Mouse (Mus musculus) intestine, embryonic 14.5 days (tissue): ENCODE results near the gene B4galt5. TPM values are rescaled to one million over a fixed set of nuclear protein-coding genes. Genes with fewer than 3 reads are reported as not detected.
A peak's percentile ranks its signal among the peaks of the same experiment; 100 is the strongest.

Source experiments
- ATAC-seq: fragments of 200-750 bp; cut with Nextera tagmentation; replicated peaks from 2 replicates; pipeline ENCODE4 v1.8.0; 2017; ENCODE audit warnings: low read depth, moderate number of reproducible peaks, moderate TSS enrichment, moderate library complexity; ENCODE audit not compliant: low FRiP score, low TSS enrichment
- DNase-seq: peaks from one replicate; pipeline ENCODE4 v3.0.0-alpha.2; 2018; ENCODE audit warnings: low spot score
- H3K27ac ChIP-seq: fragments of 300-500 bp; sonication (generic); 2 replicates; pipeline ENCODE4 v1.5.1; 2014; ENCODE audit warnings: low read depth, mild to moderate bottlenecking, control low read depth
- H3K27me3 ChIP-seq: fragments of 300-500 bp; sonication (generic); replicated peaks from 2 replicates; pipeline ENCODE4 v1.6.1; 2014; ENCODE audit warnings: low read length, control low read depth; ENCODE audit not compliant: control insufficient read depth, insufficient read depth
- H3K36me3 ChIP-seq: fragments of 300-500 bp; sonication (generic); 2 replicates; pipeline ENCODE4 v1.6.1; 2014; ENCODE audit warnings: low read length, control low read depth; ENCODE audit not compliant: control insufficient read depth, insufficient read depth
- H3K4me1 ChIP-seq: fragments of 300-500 bp; sonication (generic); replicated peaks from 2 replicates; pipeline ENCODE4 v1.6.1; 2014; ENCODE audit warnings: low read length, control low read depth, mixed read lengths; ENCODE audit not compliant: control insufficient read depth, insufficient read depth
- H3K4me2 ChIP-seq: fragments of 300-500 bp; sonication (generic); 2 replicates; pipeline ENCODE4 v1.6.1; 2014; ENCODE audit warnings: low read length
- H3K4me3 ChIP-seq: fragments of 300-500 bp; sonication (generic); 2 replicates; pipeline ENCODE4 v1.5.1; 2014; ENCODE audit warnings: low read depth, low read length, control low read depth, mixed read lengths
- H3K9ac ChIP-seq: fragments of 300-500 bp; sonication (generic); 2 replicates; pipeline ENCODE4 v1.6.1; 2014; ENCODE audit warnings: mild to moderate bottlenecking, low read length
- H3K9me3 ChIP-seq: fragments of 300-500 bp; sonication (generic); 2 replicates; pipeline ENCODE4 v1.6.1; 2016; ENCODE audit warnings: low read length, control low read depth; ENCODE audit not compliant: control insufficient read depth
- WGBS: fragments of 180-500 bp; shearing (Covaris S2); extraction: QIAGEN DNeasy Blood & Tissue Kit; methylation state at CpG from one replicate; pipeline ENCODE4 v1.1.7; 2014; 5-methylcytosine and 5-hydroxymethylcytosine counted together
- polyA plus RNA-seq: library from polyadenylated mRNA; unstranded; fragments of >200 nt; fragmentation: Nextera tagmentation; extraction: Ambion mirVana; gene quantifications from 2 replicates; pipeline ENCODE4 v1.2.1, GENCODE M21; 2014

Gene B4galt5
- polyA plus RNA-seq, 1 experiment from 2014 or later = 10.6 TPM

- Histone ChIP-seq H3K9me3 (no peaks in the 10 kb centered on the region), H3K36me3 (no peaks in the 10 kb centered on the region), H3K4me1 (peaks cover 28% of the 10 kb centered on the region), H3K4me3 (no peak overlapping the region), H3K4me2 (no peak overlapping the region), H3K27ac (no peak overlapping the region), H3K27me3 (no peaks in the 10 kb centered on the region), H3K9ac (no peak overlapping the region)
- DNase-seq (no peak), ATAC-seq (no peak)
- WGBS = 78% methylated on average over 8 of the region's 8 CpGs
Observed at GRCm38 (mm10) chr2:167321372-167321771, 27.6 kb downstream of the B4galt5 start.

- WGBS = 11% methylated on average over 5 of the region's 5 CpGs
- no peak for DNase-seq
- Histone ChIP-seq H3K27ac (no peak overlapping the region), H3K4me3 (no peak overlapping the region), H3K9ac (no peak overlapping the region), H3K36me3 (no peaks in the 10 kb centered on the region), H3K4me2 (no peak overlapping the region), H3K9me3 (no peaks in the 10 kb centered on the region), H3K27me3 (no peaks in the 10 kb centered on the region), H3K4me1 (peaks cover 36% of the 10 kb centered on the region)
- no peak for ATAC-seq
Observed at GRCm38 (mm10) chr2:167318981-167319380, 30.0 kb downstream of the B4galt5 start.

- Histone ChIP-seq H3K4me2 (no peak overlapping the region), H3K9me3 (no peaks in the 10 kb centered on the region), H3K27me3 (no peaks in the 10 kb centered on the region), H3K4me3 (no peak overlapping the region), H3K27ac (no peak overlapping the region), H3K4me1 (peaks cover 48% of the 10 kb centered on the region), H3K9ac (no peak overlapping the region), H3K36me3 (no peaks in the 10 kb centered on the region)
- no peak for DNase-seq
- no peak for ATAC-seq
- 66% methylated on average over 3 of the region's 3 CpGs for WGBS
Observed at GRCm38 (mm10) chr2:167316724-167317187, 32.2 kb downstream of the B4galt5 start.

GRCm38 (mm10) chr2:167314491-167314890, 34.5 kb downstream of the B4galt5 start:
- no peak overlapping the region for H3K9ac ChIP-seq
- peaks cover 6% of the 10 kb centered on the region for H3K36me3 ChIP-seq
- peaks cover 48% of the 10 kb centered on the region for H3K4me1 ChIP-seq
- no peaks in the 10 kb centered on the region for H3K27me3 ChIP-seq
- H3K4me3 ChIP-seq = no peak overlapping the region
- 61% methylated on average over 8 of the region's 8 CpGs for WGBS
- DNase-seq (no peak), ATAC-seq (no peak)
- peak overlapping the region; percentile 48; the same call in 1 of the 2 replicates for H3K27ac ChIP-seq
- H3K4me2 ChIP-seq = no peak overlapping the region
- H3K9me3 ChIP-seq = no peaks in the 10 kb centered on the region

GRCm38 (mm10) chr2:167313501-167314326, 35.3 kb downstream of the B4galt5 start:
- H3K4me3 ChIP-seq = no peak overlapping the region
- no peak overlapping the region for H3K4me2 ChIP-seq
- ATAC-seq (peak; percentile 81), DNase-seq (peak; percentile 81)
- H3K9me3 ChIP-seq = no peaks in the 10 kb centered on the region
- H3K36me3 ChIP-seq = peaks cover 6% of the 10 kb centered on the region
- peaks cover 45% of the 10 kb centered on the region for H3K4me1 ChIP-seq
- H3K27ac ChIP-seq = peak overlapping the region; percentile 48; the same call in 1 of the 2 replicates
- no peak overlapping the region for H3K9ac ChIP-seq
- 54% methylated on average over 13 of the region's 13 CpGs for WGBS
- H3K27me3 ChIP-seq = no peaks in the 10 kb centered on the region

- H3K4me2 ChIP-seq = no peak overlapping the region
- no peak overlapping the region for H3K4me3 ChIP-seq
- H3K27me3 ChIP-seq = no peaks in the 10 kb centered on the region
- WGBS = 100% methylated on average over 1 of the region's 1 CpGs
- no peak overlapping the region for H3K9ac ChIP-seq
- H3K36me3 ChIP-seq = peaks cover 20% of the 10 kb centered on the region
- ATAC-seq (no peak), DNase-seq (no peak)
- H3K4me1 ChIP-seq = peaks cover 35% of the 10 kb centered on the region
- H3K9me3 ChIP-seq = no peaks in the 10 kb centered on the region
- H3K27ac ChIP-seq = no peak overlapping the region
Observed at GRCm38 (mm10) chr2:167310121-167310520, 38.9 kb downstream of the B4galt5 start.

- no peak overlapping the region for H3K9ac ChIP-seq
- no peak for ATAC-seq
- no peak overlapping the region for H3K27ac ChIP-seq
- DNase-seq = no peak
- WGBS = 88% methylated on average over 12 of the region's 12 CpGs
- H3K4me2 ChIP-seq = no peak overlapping the region
- H3K27me3 ChIP-seq = no peaks in the 10 kb centered on the region
- peaks cover 25% of the 10 kb centered on the region for H3K36me3 ChIP-seq
- no peaks in the 10 kb centered on the region for H3K9me3 ChIP-seq
- H3K4me1 ChIP-seq = peaks cover 26% of the 10 kb centered on the region
- H3K4me3 ChIP-seq = no peak overlapping the region
Observed at GRCm38 (mm10) chr2:167309286-167309685, 39.7 kb downstream of the B4galt5 start.

GRCm38 (mm10) chr2:167307716-167308115, 41.3 kb downstream of the B4galt5 start:
- 36% methylated on average over 12 of the region's 12 CpGs for WGBS
- H3K9ac ChIP-seq = no peak overlapping the region
- H3K4me2 ChIP-seq = peak overlapping the region; percentile 38
- H3K36me3 ChIP-seq = peaks cover 31% of the 10 kb centered on the region
- peak overlapping the region; percentile 6; the same call in 1 of the 2 replicates for H3K4me3 ChIP-seq
- peak; percentile 65 for DNase-seq
- no peak for ATAC-seq
- no peaks in the 10 kb centered on the region for H3K9me3 ChIP-seq
- peaks cover 12% of the 10 kb centered on the region for H3K4me1 ChIP-seq
- no peaks in the 10 kb centered on the region for H3K27me3 ChIP-seq
- H3K27ac ChIP-seq = peak overlapping the region; percentile 48; the same call in 1 of the 2 replicates
